Mouse (Mus musculus) heart, adult 2 months (tissue): ENCODE results near the gene Timm10. TPM values are rescaled to one million over a fixed set of nuclear protein-coding genes. Genes with fewer than 3 reads are reported as not detected.

Experiments used
- DNase-seq, 2 experiments: peaks; one replicate each; pipeline ENCODE4 v3.0.0; 2021
- H3K27ac ChIP-seq: fragments of 200-600 bp; 2 replicates; pipeline ENCODE4 v1.8.1; 2022
- H3K27me3 ChIP-seq: fragments of 200-500 bp; 2 replicates; pipeline ENCODE4 v1.6.1; 2012; ENCODE audit warnings: mild to moderate bottlenecking, low read length, inconsistent platforms, mixed read lengths; ENCODE audit not compliant: control insufficient read depth, insufficient read depth
- H3K36me3 ChIP-seq: fragments of 200-500 bp; 2 replicates; pipeline ENCODE4 v1.6.1; 2012; ENCODE audit warnings: low read length, inconsistent platforms; ENCODE audit not compliant: control insufficient read depth, insufficient read depth
- H3K4me1 ChIP-seq: fragments of 200-500 bp; 2 replicates; pipeline ENCODE4 v1.6.1; 2011; ENCODE audit warnings: low read length; ENCODE audit not compliant: control insufficient read depth, insufficient read depth
- H3K4me3 ChIP-seq: fragments of 200-600 bp; 2 replicates; pipeline ENCODE4 v1.8.1; 2022
- H3K79me2 ChIP-seq: fragments of 200-500 bp; replicated peaks from 2 replicates; pipeline ENCODE4 v1.6.1; 2012; ENCODE audit warnings: mild to moderate bottlenecking, inconsistent platforms, low read length, moderate library complexity, mixed read lengths; ENCODE audit not compliant: control insufficient read depth, insufficient read depth
- H3K9ac ChIP-seq: fragments of 200-500 bp; 2 replicates; pipeline ENCODE4 v1.6.1; 2012; ENCODE audit warnings: low read depth, mild to moderate bottlenecking, control low read depth, inconsistent platforms, low read length, mixed read lengths
- CTCF ChIP-seq: fragments of 200-600 bp; IDR thresholded peaks from 2 replicates; pipeline ENCODE4 v1.8.1; 2022; ENCODE audit warnings: antibody characterized with exemption, mild to moderate bottlenecking, moderate library complexity
- EP300 ChIP-seq: fragments of 200-500 bp; IDR thresholded peaks from 2 replicates; pipeline ENCODE4 v1.6.1; 2011; ENCODE audit warnings: low read depth, low read length, control low read depth; ENCODE audit not compliant: insufficient read depth
- POLR2A ChIP-seq: fragments of 200-500 bp; IDR thresholded peaks from 2 replicates; pipeline ENCODE4 v1.6.1; 2011; ENCODE audit warnings: mild to moderate bottlenecking, low read depth, low read length, control low read depth; ENCODE audit not compliant: insufficient read depth
- WGBS: fragments of 180-500 bp; shearing (Covaris S2); methylation state at CpG from one replicate; pipeline ENCODE4 v1.1.7; 2018; 5-methylcytosine and 5-hydroxymethylcytosine counted together
- intact Hi-C: fragments of 180-260 bp; cut with DNase I; formaldehyde crosslinking; loops from one replicate; pipeline ENCODE4 v1.15.1; 2025
- polyA plus RNA-seq: library from polyadenylated mRNA; depleted of rRNA; stranded (reverse); fragments of >200 nt; gene quantifications from 2 replicates; pipeline ENCODE4 v1.2.3, GENCODE M21; 2012
- total RNA-seq, 2 experiments: library from RNA; stranded (reverse); gene quantifications; 2 replicates each; pipeline ENCODE4 v1.2.3; 2021

The Timm10 gene
- total and polyA plus RNA-seq, 3 experiments = 106 to 129 (median 123) TPM

- no peak for DNase-seq
- Histone ChIP-seq H3K4me1 (peaks cover 4% of the 10 kb centered on the region), H3K9ac (no peak within 1 kb of the TSS), H3K27ac (no peak within 1 kb of the TSS), H3K4me3 (no peak within 1 kb of the TSS), H3K27me3 (no peaks in the 10 kb centered on the region), H3K79me2 (no peaks in the 10 kb centered on the region), H3K36me3 (no peaks in the 10 kb centered on the region)
- intact Hi-C loops = no loop called here
- WGBS = 52% methylated on average over 13 of the region's 13 CpGs
- TF ChIP-seq CTCF (no peak), POLR2A (no peak), EP300 (no peak)
Observed at GRCm38 (mm10) chr2:84822552-84822951, 4.2 kb upstream of the Timm10 start, which contains the start of gene Smtnl1. Smtnl1 (minus strand) TSS chr2:84822652.

- Histone ChIP-seq H3K4me1 (peaks cover 4% of the 10 kb centered on the region), H3K79me2 (no peaks in the 10 kb centered on the region), H3K27ac (no peak overlapping the region), H3K9ac (no peak overlapping the region), H3K27me3 (no peaks in the 10 kb centered on the region), H3K36me3 (no peaks in the 10 kb centered on the region), H3K4me3 (no peak overlapping the region)
- TF ChIP-seq EP300 = no peak
- no peak for TF ChIP-seq POLR2A
- TF ChIP-seq CTCF = no peak
- 17% methylated on average over 2 of the region's 2 CpGs for WGBS
- intact Hi-C loops = no loop called here
- no peak for DNase-seq
Observed at GRCm38 (mm10) chr2:84823237-84823636, 3.6 kb upstream of the Timm10 start.

- DNase-seq = peak; percentile 25 to 33
- WGBS = under 1% methylated on average over 29 of the region's 29 CpGs
- no peaks in the 10 kb centered on the region for H3K27me3 ChIP-seq
- H3K4me1 ChIP-seq = peaks cover 3% of the 10 kb centered on the region
- peak overlapping the region; percentile 68 for H3K27ac ChIP-seq
- intact Hi-C loops = no loop called here
- no peaks in the 10 kb centered on the region for H3K79me2 ChIP-seq
- H3K9ac ChIP-seq = peak overlapping the region; percentile 71
- H3K36me3 ChIP-seq = no peaks in the 10 kb centered on the region
- peak overlapping the region; percentile 70 for H3K4me3 ChIP-seq
- TF ChIP-seq POLR2A (0 out of 2 replicates have a peak, but pooled peaks have one; percentile 48), CTCF (no peak)
Observed at GRCm38 (mm10) chr2:84827283-84827920, 605 bp downstream of the Timm10 start.

GRCm38 (mm10) chr2:84831666-84832391, 5.0 kb downstream of the Timm10 start:
- Histone ChIP-seq H3K79me2 (no peaks in the 10 kb centered on the region), H3K36me3 (no peaks in the 10 kb centered on the region), H3K4me1 (peaks cover 2% of the 10 kb centered on the region), H3K27ac (peak overlapping the region; percentile 29), H3K4me3 (no peak overlapping the region), H3K27me3 (no peaks in the 10 kb centered on the region), H3K9ac (peak overlapping the region; percentile 40)
- intact Hi-C loops = loop anchor here (1.0 to 5.0 kb wide), 4 partner anchors 23 to 177 kb away; no protein-coding TSS in a partner anchor
- no peak; the same call in 1 of the 2 replicates for TF ChIP-seq POLR2A
- TF ChIP-seq EP300 = peak; percentile 76; the same call in 1 of the 2 replicates
- TF ChIP-seq CTCF = peak; percentile 96; the same call in 1 of the 2 replicates
- peak; percentile 80 to 85 for DNase-seq
- 27% methylated on average over 10 of the region's 10 CpGs for WGBS

- TF ChIP-seq EP300 = no peak
- no peak for TF ChIP-seq POLR2A
- no peak for TF ChIP-seq CTCF
- WGBS = 75% methylated on average over 8 of the region's 8 CpGs
- no peak overlapping the region for H3K4me3 ChIP-seq
- no peaks in the 10 kb centered on the region for H3K79me2 ChIP-seq
- no peak for DNase-seq
- H3K36me3 ChIP-seq = no peaks in the 10 kb centered on the region
- H3K9ac ChIP-seq = no peak overlapping the region
- intact Hi-C loops = no loop called here
- H3K4me1 ChIP-seq = no peaks in the 10 kb centered on the region; the same call in none of the 2 replicates
- no peak overlapping the region for H3K27ac ChIP-seq
- H3K27me3 ChIP-seq = peaks cover 4% of the 10 kb centered on the region; the same call in 1 of the 2 replicates
Observed at GRCm38 (mm10) chr2:84837107-84837506, 10.3 kb downstream of the Timm10 start.
